Mouse (Mus musculus) heart, adult 18-20 months (tissue): ENCODE measurements around the gene Ptpn12. TPM values are rescaled to one million over a fixed set of nuclear protein-coding genes. Genes with fewer than 3 reads are reported as not detected.
"Not testable (repeated sequence)": the region's sequence is repeated elsewhere in the genome, so short reads cannot be mapped to it uniquely, and the experiment has no call there.

Experiments
- DNase-seq, 2 experiments: peaks; one replicate each; pipeline ENCODE4 v3.0.0; 2021 to 2022; ENCODE audit warnings: mixed read lengths in 1 of 2
- total RNA-seq, 2 experiments: library from RNA; stranded (reverse); gene quantifications; 2 replicates each; pipeline ENCODE4 v1.2.3; 2021

Gene Ptpn12
- total RNA-seq, 2 experiments from 2014 or later = 28.1 to 28.9 TPM

DNA sequence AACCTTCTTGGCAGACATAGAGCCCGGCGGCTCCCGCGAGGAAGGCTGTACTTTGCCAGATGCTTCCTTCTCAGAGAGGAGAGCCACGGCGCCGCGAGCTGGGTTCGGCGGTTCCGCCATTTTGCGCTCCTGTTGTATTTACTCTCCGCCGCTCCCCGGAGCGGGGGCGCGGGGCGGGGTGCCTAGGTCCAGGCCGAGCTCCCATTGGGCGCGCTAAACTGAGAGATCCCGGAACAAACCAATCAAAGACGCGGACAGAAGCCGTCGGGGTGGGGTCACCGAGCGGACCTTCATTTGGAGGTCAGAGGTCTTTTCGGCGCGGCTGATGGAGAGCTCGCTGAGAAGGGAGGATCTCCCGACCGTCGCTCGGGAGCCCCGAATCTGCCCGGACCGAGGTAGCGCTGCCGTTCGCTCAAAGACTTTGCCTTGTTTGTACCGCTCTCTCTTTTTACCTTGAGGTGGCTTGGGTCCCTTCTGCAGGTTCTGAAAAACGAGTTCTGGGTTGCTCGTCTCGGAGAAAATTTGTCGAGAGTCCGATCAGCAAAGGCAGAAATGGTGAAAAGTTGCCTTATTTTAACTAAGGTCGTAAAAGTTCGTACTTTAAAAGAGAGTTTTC, 103.9 kb downstream of the Ptpn12 start:
- DNase-seq = peak; percentile 96 to 99

GRCm38 (mm10) chr5:20950855-20951650, 104.7 kb downstream of the Ptpn12 start:
- DNase-seq = peak; percentile 57 to 76

DNA sequence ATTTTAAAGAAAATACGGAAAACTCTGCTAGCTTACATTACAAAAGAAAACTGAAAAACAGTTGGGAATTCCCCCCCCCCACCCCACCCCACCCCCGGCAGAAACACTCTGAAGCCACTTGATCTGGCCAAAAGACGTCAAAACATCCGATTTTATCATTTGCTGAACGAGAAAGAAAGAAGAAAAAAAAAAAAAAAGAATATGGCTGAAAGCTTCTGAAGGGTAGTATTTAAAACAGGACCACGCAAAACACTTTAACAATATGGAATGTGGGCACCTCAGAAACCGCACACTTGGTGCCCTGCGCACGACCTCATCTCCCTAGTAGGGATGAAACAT, 105.2 kb downstream of the Ptpn12 start:
- DNase-seq = no peak

DNA sequence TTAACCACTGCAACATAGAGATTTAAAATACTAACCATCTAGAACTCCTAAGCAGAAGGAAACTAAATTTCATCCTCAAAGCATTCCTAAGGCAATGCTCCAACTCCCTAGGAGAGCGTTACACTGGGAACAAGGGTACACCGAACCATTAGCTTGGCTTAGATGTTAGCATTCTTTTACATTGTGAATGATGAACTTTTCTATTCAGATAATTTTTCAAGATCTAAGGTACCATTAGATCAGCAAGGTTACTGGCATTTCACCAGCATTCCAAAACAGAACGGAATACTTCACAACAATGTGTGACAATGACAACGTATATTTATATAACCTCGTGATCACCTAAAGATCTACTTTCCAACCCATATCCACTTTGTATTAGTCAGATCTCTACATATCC, 105.6 kb downstream of the Ptpn12 start:
- DNase-seq = no peak

DNA sequence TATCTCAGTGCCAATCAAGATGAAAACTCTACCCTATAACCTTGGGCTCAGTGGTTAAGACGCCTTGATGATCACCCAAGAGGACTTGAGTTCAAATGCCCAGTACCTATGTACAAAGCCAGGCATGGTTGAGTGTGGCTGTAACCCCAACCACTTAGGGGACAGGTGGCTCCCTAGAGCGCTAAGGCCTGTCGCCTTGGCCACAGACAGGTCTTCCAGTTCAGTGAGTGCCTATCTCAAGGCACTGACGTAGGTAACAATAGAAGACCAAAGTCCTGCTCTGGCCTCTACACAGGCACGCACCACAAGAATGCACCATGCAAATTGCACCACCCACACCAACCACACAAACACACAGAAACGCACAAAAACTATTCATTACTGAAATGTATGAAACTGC, 108.8 kb downstream of the Ptpn12 start:
- no peak for DNase-seq

DNA sequence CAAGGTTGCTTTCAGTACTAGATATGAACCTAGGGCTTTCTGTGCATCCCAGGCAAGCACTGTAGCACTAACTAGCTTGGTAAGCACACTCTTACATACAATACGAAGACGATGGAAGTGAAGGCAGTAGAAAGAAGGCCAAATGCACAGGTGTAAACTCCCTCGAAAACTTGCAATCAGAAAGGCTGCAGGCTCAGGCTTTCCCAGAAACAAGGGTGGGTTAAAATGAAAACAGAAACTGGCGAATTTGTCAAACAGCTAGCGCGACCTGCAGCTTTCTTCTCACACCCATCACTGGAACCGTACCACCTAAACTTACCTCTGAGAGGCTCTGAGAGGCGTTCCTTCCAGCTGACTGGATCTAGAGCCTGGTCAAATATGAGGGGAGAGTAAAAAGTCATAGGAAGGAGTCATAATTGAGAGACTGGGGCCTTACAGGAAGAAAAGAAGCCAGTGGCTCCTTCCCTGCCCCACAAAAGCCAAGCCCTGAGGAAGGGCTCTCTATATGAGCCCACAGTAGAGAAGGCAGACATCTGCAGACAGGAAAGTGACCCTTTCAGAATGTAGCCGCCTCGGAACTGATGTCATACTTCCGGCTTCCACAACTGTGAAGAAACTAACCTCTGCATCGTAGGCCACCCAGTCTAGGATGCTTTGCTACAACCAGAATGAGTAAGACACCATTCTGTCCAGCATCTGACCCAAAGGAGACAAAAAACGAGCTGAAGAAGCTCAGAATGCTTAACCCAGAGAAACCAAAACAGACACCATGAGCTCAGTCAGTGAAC, 110.6 kb downstream of the Ptpn12 start:
- DNase-seq = peak; percentile 45 to 55

DNA sequence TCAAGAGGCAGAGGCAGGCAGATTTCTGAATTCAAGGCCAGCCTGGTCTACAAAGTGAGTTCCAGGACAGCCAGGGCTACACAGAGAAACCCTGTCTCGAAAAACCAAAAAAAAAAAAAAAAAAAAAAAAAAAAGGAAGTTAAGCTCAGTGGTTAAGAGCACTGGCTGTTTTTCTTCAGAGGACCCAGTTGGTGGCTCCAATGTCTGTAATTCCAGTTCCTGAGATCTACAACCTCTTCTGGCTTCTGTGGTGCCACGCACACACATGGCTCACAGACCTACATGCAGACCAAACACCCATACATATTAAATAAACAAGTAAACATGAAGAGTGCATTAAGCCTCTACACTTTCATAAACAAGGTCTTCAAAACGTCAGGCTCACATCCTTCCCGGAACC, 111.9 kb downstream of the Ptpn12 start:
- not testable (repeated sequence) for DNase-seq

- DNase-seq = no peak
These were observed 113.2 kb downstream of the Ptpn12 start for GRCm38 (mm10) chr5:20942523-20942922.

GRCm38 (mm10) chr5:20941205-20941604, 114.5 kb downstream of the Ptpn12 start:
- DNase-seq = peak; percentile 63 to 82

GRCm38 (mm10) chr5:20940696-20941095, 115.0 kb downstream of the Ptpn12 start:
- peak in 1 of 2 experiments; percentile 37 for DNase-seq

DNA sequence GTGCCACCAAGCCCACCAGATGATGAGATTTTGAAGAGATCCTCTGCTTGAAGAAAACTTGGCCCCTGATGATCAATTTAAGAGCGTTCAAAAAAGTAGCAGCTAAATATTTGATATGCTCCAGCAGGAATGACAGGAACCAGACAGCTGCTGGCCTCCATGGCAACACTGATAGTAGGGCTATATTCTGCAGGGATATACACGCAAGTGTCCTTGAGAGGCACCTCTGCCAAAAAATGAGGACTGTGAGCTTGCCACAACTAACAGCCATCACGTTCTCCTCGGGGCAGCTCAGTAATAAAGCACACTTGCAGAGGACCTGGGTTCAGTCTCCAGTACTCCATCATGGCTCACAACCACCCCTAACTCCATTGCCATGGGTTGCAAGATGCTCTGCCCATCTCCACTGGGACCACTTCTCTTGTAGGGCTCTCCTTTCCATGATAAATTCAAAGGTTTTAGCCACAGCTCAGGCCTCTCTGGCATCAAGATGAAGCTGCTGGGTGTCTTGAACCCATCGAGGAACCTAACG, 115.6 kb downstream of the Ptpn12 start:
- DNase-seq = peak; percentile 51 to 72

DNA sequence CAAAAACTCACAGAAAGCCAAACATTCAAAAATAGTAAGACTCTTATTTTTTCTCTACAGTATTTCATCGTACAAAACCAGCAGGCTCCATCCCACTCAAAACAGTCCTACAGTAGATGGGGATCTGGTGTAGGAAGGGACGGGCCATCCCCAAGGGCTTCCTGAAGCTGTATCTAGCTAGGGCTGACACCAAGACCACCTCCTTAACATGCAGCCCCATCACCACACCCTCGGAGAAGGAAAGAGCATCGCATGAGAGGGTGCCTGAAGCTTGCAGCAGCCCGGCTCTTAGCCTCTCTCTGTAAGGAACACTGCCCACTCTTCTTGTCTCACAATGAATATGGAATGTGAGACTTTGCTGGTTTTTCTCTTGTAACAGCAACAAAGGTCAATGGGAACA, 117.2 kb downstream of the Ptpn12 start:
- no peak for DNase-seq

Other genes with a start within 250 kb of the Ptpn12 start
- 10 to 100 TPM; 62.5 to 66.6 TPM for gene Phtf2, start 173.8 kb downstream of the Ptpn12 start, total RNA-seq
- gene Tmem60, start 173.7 kb downstream of the Ptpn12 start, total RNA-seq = 10 to 100 TPM; 23.1 to 25.6 TPM
- gene Rsbn1l, start 99.5 kb downstream of the Ptpn12 start, total RNA-seq = 10 to 100 TPM; 11.3 to 13.3 TPM
- gene Gsap, start 130.3 kb upstream of the Ptpn12 start, total RNA-seq = 1 to 10 TPM; 3.6 to 4.0 TPM